Mouse (Mus musculus): Measurements from ENCODE around the gene Nfatc3.

GRCm38 (mm10) chr8:106106193-106106592 is 47.6 kb downstream of the Nfatc3 start:
- TF ChIP-seq POLR2A (IDR thresholded peaks at IDR 0.05; ENCODE audit: borderline replicate concordance, control insufficient read depth, low read depth, low read length) (no peak), CTCF (IDR thresholded peaks at IDR 0.05; ENCODE audit: control insufficient read depth, insufficient read depth, low read length) (no peak)
